In the genomic region with DNA sequence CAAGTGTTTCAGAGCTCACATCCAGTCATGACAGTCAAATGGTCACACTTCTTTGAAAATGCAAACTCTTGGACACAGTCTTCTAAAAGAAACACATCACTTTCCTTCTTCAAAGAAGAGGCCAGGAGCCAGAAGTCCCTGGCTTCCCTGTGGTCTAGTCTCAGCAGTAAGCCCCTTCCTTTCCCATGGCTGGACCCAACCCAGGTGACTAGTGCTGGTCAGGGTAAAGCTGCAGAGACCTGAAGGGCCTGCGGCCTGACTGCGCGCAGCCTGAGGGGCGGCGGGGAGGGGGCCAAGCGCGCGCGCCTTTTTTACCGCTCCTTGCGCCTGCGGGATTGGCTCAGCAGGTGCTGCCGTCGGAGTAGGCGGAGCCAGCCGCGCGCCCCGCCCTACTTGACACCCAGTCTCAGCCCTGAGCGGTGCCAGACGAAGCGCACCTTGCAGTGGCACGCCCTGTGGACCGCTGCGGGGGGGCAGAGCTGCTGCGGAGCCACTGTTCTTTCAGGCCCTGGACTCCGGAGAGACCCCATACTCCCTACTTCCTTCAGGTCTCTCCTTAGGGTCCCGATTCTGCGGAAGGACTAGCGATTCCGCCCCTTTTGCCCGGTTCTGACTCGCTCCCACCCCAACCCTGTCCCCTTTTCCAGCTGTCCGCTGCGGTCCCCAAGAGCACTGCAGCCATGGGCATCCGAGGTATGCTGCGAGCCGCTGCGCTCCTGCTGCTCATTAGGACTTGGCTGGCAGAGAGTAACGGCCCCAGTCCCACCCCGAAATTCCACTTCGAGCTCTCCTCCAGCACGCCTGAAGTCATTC, we compare ENCODE assay signal across 9 mouse cellular contexts. TPM values are rescaled to one million over a fixed set of nuclear protein-coding genes. Genes with fewer than 3 reads are reported as not detected.
DNase-seq lines count a peak whose midpoint lies in the region; ATAC-seq and TF ChIP-seq lines count a peak whose summit lies in the region.
"Had no signal": no experiment of that assay in that cellular context is flagged by ENCODE, and none has a peak within 500 bp of the region (broad histone marks: within the 10 kb centered on the region; RNA-seq: fewer than 3 reads in every experiment).

A gene (plus strand): TSS at position 403 of the 813 bp plus-strand sequence.

- H3K9ac ChIP-seq in forebrain, embryonic 15.5 days (replicated peaks), result 0 out of 2 replicates have a peak within 1 kb of the TSS, but pooled peaks have one; percentile 1
- H3K9ac ChIP-seq in kidney, embryonic 16.5 days (replicated peaks; ENCODE audit: low read length), result no peak within 1 kb of the TSS

- H3K27me3 ChIP-seq in forebrain, embryonic 15.5 days, result no peaks in the 10 kb centered on the region
- peaks cover 30% of the 10 kb centered on the region for H3K27me3 ChIP-seq in kidney, embryonic 16.5 days (ENCODE audit: insufficient read depth, low read length)
- no peaks in the 10 kb centered on the region for H3K27me3 ChIP-seq in small intestine, adult 2 months (ENCODE audit: control insufficient read depth, insufficient read depth, low read length)

- no peak for DNase-seq in frontal cortex, postnatal 36 days (ENCODE audit: low spot score in 2 of 2)
- peak; percentile 37 for DNase-seq in R1 (ENCODE audit: low read depth, low spot score)
- peak; percentile 17 for DNase-seq in lung, postnatal 14 days
- no peak for DNase-seq in T-cell, adult 2 months (ENCODE audit: low spot score)

- peak; percentile 62; the same call in 1 of the 2 replicates for ATAC-seq in frontal cortex, adult (ENCODE audit: low TSS enrichment)
- ATAC-seq in forebrain, embryonic 15.5 days (replicated peaks), result peak; percentile 90
- peak; percentile 93 for ATAC-seq in kidney, embryonic 16.5 days (ENCODE audit: low FRiP score, low TSS enrichment)

- 23% methylated on average over 43 of the region's 43 CpGs for WGBS in forebrain, embryonic 15.5 days
- WGBS in kidney, embryonic 16.5 days, result 20% methylated on average over 40 of the region's 43 CpGs
- WGBS in small intestine, adult 2 months, result 30% methylated on average over 40 of the region's 43 CpGs

- TF ChIP-seq POLR2A in small intestine, adult 2 months (IDR thresholded peaks at IDR 0.05; ENCODE audit: low read depth, low read length), result no peak

- no peak for TF ChIP-seq CTCF in small intestine, adult 2 months (IDR thresholded peaks at IDR 0.05; ENCODE audit: extremely low read depth, insufficient read length, insufficient replicate concordance, low read depth, low read length)

- no peaks in the 10 kb centered on the region for H3K4me1 ChIP-seq in forebrain, embryonic 15.5 days
- no peaks in the 10 kb centered on the region for H3K4me1 ChIP-seq in kidney, embryonic 16.5 days (ENCODE audit: insufficient read depth, low read length)
- H3K4me1 ChIP-seq in small intestine, adult 2 months (ENCODE audit: control insufficient read depth, insufficient read depth, insufficient read length, low read length), result 0 out of 2 replicates have a peak, but pooled peaks cover 3% of the 10 kb centered on the region

- H3K9me3 ChIP-seq in forebrain, embryonic 15.5 days, result no peaks in the 10 kb centered on the region
- no peaks in the 10 kb centered on the region for H3K9me3 ChIP-seq in kidney, embryonic 16.5 days (ENCODE audit: low read length)
- H3K9me3 ChIP-seq: G1E had no signal

- no peak within 1 kb of the TSS for H3K27ac ChIP-seq in forebrain, embryonic 15.5 days (replicated peaks)
- no peak within 1 kb of the TSS for H3K27ac ChIP-seq in kidney, embryonic 16.5 days (ENCODE audit: low read length)
- H3K27ac ChIP-seq in small intestine, adult 2 months (ENCODE audit: insufficient read depth, low read depth, low read length), result no peak within 1 kb of the TSS

- no peaks in the 10 kb centered on the region for H3K36me3 ChIP-seq in forebrain, embryonic 15.5 days
- no peaks in the 10 kb centered on the region for H3K36me3 ChIP-seq in kidney, embryonic 16.5 days (ENCODE audit: insufficient read depth, low read length)
- H3K36me3 ChIP-seq in small intestine, adult 2 months (ENCODE audit: control insufficient read depth, insufficient read depth, low read length), result no peaks in the 10 kb centered on the region
- H3K36me3 ChIP-seq: G1E had no signal

- H3K4me3 ChIP-seq in forebrain, embryonic 15.5 days, result peak within 1 kb of the TSS; percentile 40
- peak within 1 kb of the TSS; percentile 37 for H3K4me3 ChIP-seq in kidney, embryonic 16.5 days (ENCODE audit: low read length)
- H3K4me3 ChIP-seq in small intestine, adult 2 months (ENCODE audit: low read depth, low read length), result peak within 1 kb of the TSS; percentile 26

- peak within 1 kb of the TSS; percentile 56 for H3K4me2 ChIP-seq in forebrain, embryonic 15.5 days (replicated peaks)
- peak within 1 kb of the TSS; percentile 58 for H3K4me2 ChIP-seq in kidney, embryonic 16.5 days (replicated peaks; ENCODE audit: low read depth, low read length)

RNA-seq across cellular contexts. Expression of the gene that starts here (rescaled TPM):
- 1.2 and 1.5 TPM in 2 replicates for polyA plus RNA-seq in forebrain, embryonic 15.5 days (2015; fragmentation: Nextera tagmentation; extraction: Ambion mirVana)
- 0.17 and 0.22 TPM in 2 replicates for polyA plus RNA-seq in kidney, embryonic 16.5 days (2015; fragmentation: Nextera tagmentation; extraction: Ambion mirVana)
- polyA plus RNA-seq in small intestine, adult 2 months (2012; rRNA removed), result 0.03 and 0.05 TPM in 2 replicates
- polyA plus RNA-seq: G1E had no signal

Comparison
In these comparisons a context has a peak if more than half of its experiments do, and no peak if none do; other contexts are left out.
1. Peak in ATAC-seq, H3K4me3 ChIP-seq and H3K4me2 ChIP-seq in kidney, embryonic 16.5 days; RNA of the gene not detected or under 1 TPM.
2. DNase-seq: peak in R1 (single experiment) and lung, postnatal 14 days (single experiment); none in frontal cortex, postnatal 36 days (0 of 2) and T-cell, adult 2 months (single experiment).
3. Peak in every context shown above with its lines, with median percentiles within 50 percentile points of each other: ATAC-seq and H3K4me3 ChIP-seq.